Mouse (Mus musculus) liver, adult 2 months (tissue): ENCODE data around the gene Gpatch11. TPM values are rescaled to one million over a fixed set of nuclear protein-coding genes. Genes with fewer than 3 reads are reported as not detected.

Source experiments
- DNase-seq: peaks from one replicate; pipeline ENCODE4 v3.0.0-alpha.2; 2011; ENCODE audit warnings: low read depth, low spot score; ENCODE audit errors: extremely low read depth
- H3K27ac ChIP-seq: fragments of 200-500 bp; replicated peaks from 2 replicates; pipeline ENCODE4 v1.5.1; 2012; ENCODE audit warnings: low read depth, mild to moderate bottlenecking, control low read depth, inconsistent platforms, low read length; ENCODE audit not compliant: insufficient read depth
- H3K27me3 ChIP-seq: fragments of 200-500 bp; 2 replicates; pipeline ENCODE4 v1.6.1; 2012; ENCODE audit warnings: mild to moderate bottlenecking, moderate library complexity, low read length, inconsistent platforms; ENCODE audit not compliant: control insufficient read depth, insufficient read depth
- H3K36me3 ChIP-seq: fragments of 200-500 bp; 2 replicates; pipeline ENCODE4 v1.6.1; 2012; ENCODE audit warnings: low read length, inconsistent platforms; ENCODE audit not compliant: control insufficient read depth, insufficient read depth
- H3K4me1 ChIP-seq: fragments of 200-500 bp; 2 replicates; pipeline ENCODE4 v1.6.1; 2011; ENCODE audit warnings: low read length; ENCODE audit not compliant: control insufficient read depth, insufficient read depth
- H3K4me3 ChIP-seq: fragments of 200-500 bp; 2 replicates; pipeline ENCODE4 v1.5.1; 2011; ENCODE audit warnings: low read depth, mild to moderate bottlenecking, control low read depth, low read length, moderate library complexity; ENCODE audit not compliant: insufficient read depth
- H3K79me2 ChIP-seq: fragments of 200-500 bp; 2 replicates; pipeline ENCODE4 v1.6.1; 2012; ENCODE audit warnings: inconsistent platforms, mild to moderate bottlenecking, low read length, moderate library complexity; ENCODE audit not compliant: control insufficient read depth, insufficient read depth
- H3K9ac ChIP-seq: fragments of 200-500 bp; 2 replicates; pipeline ENCODE4 v1.6.1; 2012; ENCODE audit warnings: low read depth, mild to moderate bottlenecking, control low read depth, inconsistent platforms, low read length
- CTCF ChIP-seq: fragments of 200-500 bp; IDR thresholded peaks from 2 replicates; pipeline ENCODE4 v1.5.1; 2011; ENCODE audit warnings: low read depth, low read length, control low read depth
- POLR2A ChIP-seq: fragments of 200-500 bp; IDR thresholded peaks from 2 replicates; pipeline ENCODE4 v1.6.1; 2011; ENCODE audit warnings: low read length, control low read depth; ENCODE audit not compliant: insufficient read depth; ENCODE audit errors: extremely low read depth
- WGBS: fragments of 180-500 bp; shearing (Covaris S2); methylation state at CpG from one replicate; pipeline ENCODE4 v1.1.7; 2018; 5-methylcytosine and 5-hydroxymethylcytosine counted together
- polyA plus RNA-seq: library from polyadenylated mRNA; depleted of rRNA; stranded (reverse); fragments of >200 nt; gene quantifications from 2 replicates; pipeline ENCODE4 v1.2.3, GENCODE M21; 2012; rRNA removed
- total RNA-seq: library from RNA; depleted of rRNA; stranded (reverse); fragments of >200 nt; gene quantifications from 2 replicates; pipeline ENCODE4 v1.2.3, GENCODE M21; 2014; rRNA removed

Gene Gpatch11
- total and polyA plus RNA-seq, 2 experiments, result 4.9 to 7.9 TPM

DNA sequence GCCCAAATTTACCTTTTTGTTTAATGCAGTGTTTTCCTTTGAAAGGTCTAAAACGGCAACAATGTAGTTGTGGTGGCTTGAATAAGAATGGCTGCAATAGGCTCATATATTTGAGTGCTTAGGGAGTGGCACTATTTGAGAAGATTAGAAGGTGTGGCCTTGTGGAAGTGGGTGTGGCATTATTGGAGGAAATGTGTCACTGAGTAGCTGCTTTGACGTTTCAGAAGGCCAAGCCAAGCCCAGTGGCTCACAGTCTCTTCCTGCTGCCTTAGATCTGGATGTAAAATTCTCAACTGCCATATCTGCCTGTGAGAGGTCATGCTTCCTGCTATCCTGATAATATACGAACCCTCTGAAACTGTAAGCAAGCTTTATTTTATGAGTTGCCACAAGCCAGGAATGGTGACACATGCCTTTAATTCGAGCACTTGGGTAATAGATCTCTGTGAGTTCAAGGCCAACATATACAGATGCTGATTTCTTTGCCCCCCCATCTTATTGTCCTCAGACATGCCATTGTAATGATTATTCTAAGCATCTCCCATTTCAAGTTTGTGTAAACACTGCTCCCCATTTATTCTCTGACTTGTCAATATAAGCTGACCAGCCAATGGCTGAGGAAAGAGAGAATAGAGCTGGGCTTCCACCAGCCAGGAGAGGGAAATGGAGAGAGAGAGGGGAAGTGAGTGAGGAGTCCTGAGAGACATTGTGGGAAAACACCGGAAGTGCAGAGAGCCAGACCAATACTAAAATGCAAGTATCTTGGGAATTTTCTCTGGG, 50.1 kb downstream of the Gpatch11 start:
- 82% methylated on average over 5 of the region's 5 CpGs for WGBS
- Histone ChIP-seq H3K4me1 (peaks cover 7% of the 10 kb centered on the region), H3K79me2 (peaks cover 8% of the 10 kb centered on the region; the same call in 1 of the 2 replicates), H3K27me3 (no peaks in the 10 kb centered on the region), H3K9ac (no peak overlapping the region), H3K36me3 (no peaks in the 10 kb centered on the region), H3K27ac (no peak overlapping the region), H3K4me3 (no peak overlapping the region)
- no peak for DNase-seq
- TF ChIP-seq POLR2A (no peak), CTCF (no peak)

DNA sequence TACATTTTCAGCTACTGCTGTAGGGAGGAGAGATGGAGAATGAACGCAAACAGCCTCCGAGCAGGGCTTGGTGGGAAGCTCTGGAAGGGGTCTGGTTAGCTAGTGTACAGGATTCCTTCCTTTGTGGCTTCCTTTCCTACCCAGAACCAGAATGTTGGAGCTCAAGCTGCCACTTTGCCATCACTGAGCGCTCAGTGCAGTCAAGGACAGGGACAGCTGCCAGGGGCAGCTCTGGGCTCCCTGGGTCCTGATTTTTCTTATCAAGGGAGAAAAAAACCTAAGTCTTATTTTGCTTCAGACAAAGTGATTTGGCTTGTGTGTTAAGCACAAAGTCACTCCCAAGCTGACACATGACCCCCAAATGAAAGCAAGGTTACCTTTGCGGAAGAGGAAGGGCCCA, 53.2 kb downstream of the Gpatch11 start:
- Histone ChIP-seq H3K4me1 (no peaks in the 10 kb centered on the region), H3K79me2 (no peaks in the 10 kb centered on the region), H3K9ac (no peak overlapping the region), H3K4me3 (no peak overlapping the region), H3K27ac (no peak overlapping the region), H3K36me3 (no peaks in the 10 kb centered on the region), H3K27me3 (no peaks in the 10 kb centered on the region)
- WGBS, result 84% methylated on average over 4 of the region's 4 CpGs
- TF ChIP-seq CTCF (no peak), POLR2A (no peak)
- DNase-seq, result no peak

DNA sequence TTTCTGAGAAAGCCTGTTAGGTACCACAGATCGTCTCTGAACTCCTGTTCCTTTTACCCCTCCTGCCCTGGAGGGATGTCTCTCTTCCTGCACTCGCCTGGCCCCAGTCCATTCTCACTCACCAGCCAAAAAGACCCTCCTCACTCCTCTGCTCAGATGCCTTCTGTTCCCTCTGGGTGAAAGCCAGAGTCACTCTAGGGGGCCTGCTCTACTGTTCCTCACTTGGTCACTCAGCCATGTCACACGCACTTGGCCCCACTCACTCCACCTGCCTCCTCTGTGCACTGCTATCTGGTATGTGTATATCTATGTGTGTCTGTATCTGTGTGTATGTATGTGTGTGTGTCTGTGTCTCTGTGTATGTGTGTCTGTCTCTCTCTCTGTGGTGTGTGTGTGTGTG, 53.8 kb downstream of the Gpatch11 start:
- no peaks in the 10 kb centered on the region for H3K79me2 ChIP-seq
- H3K36me3 ChIP-seq, result no peaks in the 10 kb centered on the region
- H3K4me1 ChIP-seq, result no peaks in the 10 kb centered on the region
- WGBS, result 70% methylated on average over 3 of the region's 3 CpGs
- no peak overlapping the region for H3K4me3 ChIP-seq
- no peaks in the 10 kb centered on the region for H3K27me3 ChIP-seq
- H3K27ac ChIP-seq, result no peak overlapping the region
- no peak for DNase-seq
- TF ChIP-seq CTCF, result no peak
- TF ChIP-seq POLR2A, result no peak
- H3K9ac ChIP-seq, result no peak overlapping the region

DNA sequence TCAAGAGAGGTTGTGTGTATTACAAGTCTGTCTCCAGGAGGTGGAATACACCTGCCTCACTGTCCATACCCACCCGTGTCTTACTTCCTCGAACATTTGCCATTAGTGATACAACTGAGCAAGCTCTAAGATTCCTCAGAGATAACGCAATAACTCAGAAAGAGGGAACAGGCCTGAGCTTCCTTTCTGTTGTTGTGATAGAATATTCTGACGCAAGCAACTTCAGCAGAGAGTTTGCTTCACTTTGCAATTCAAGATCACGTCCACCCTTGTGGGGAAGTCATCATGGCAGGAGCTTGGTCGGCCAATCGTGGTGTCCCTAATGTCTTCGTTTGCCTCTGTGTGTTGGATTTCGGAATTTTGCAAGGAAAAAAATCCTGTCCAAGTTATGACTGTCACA, 55.7 kb downstream of the Gpatch11 start:
- no peaks in the 10 kb centered on the region for H3K27me3 ChIP-seq
- no peaks in the 10 kb centered on the region for H3K4me1 ChIP-seq
- whole genome bisulfite sequencing, result 77% methylated on average over 9 of the region's 9 CpGs
- H3K27ac ChIP-seq, result no peak overlapping the region
- no peaks in the 10 kb centered on the region for H3K36me3 ChIP-seq
- no peaks in the 10 kb centered on the region for H3K79me2 ChIP-seq
- TF ChIP-seq POLR2A (no peak), CTCF (no peak)
- H3K4me3 ChIP-seq, result no peak overlapping the region
- DNase-seq, result peak; percentile 22
- H3K9ac ChIP-seq, result no peak overlapping the region

DNA sequence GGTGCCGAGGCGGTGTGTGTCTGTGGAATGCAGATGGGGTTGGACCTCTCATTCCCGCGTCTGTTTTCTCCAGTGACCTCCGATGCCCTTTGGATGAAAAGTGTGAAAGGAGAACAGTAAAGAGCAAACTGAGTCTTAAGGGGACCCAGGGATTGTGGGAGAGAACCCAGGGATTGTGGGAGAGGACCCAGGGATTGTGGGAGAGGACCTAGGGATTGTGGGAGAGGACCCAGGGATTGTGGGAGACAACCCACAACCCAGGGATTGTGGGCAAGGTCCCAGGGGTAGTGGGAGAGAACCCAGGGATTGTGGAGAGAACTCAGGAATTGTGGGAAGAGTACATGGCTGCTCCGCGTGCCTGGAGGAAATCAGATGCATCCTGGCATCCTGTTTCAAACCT, 59.6 kb downstream of the Gpatch11 start:
- H3K4me1 ChIP-seq, result no peaks in the 10 kb centered on the region
- no peak for DNase-seq
- no peak overlapping the region for H3K27ac ChIP-seq
- H3K27me3 ChIP-seq, result no peaks in the 10 kb centered on the region
- no peaks in the 10 kb centered on the region for H3K36me3 ChIP-seq
- TF ChIP-seq CTCF (no peak), POLR2A (no peak)
- H3K9ac ChIP-seq, result no peak overlapping the region
- H3K4me3 ChIP-seq, result no peak overlapping the region
- 68% methylated on average over 7 of the region's 7 CpGs for WGBS
- no peaks in the 10 kb centered on the region for H3K79me2 ChIP-seq

DNA sequence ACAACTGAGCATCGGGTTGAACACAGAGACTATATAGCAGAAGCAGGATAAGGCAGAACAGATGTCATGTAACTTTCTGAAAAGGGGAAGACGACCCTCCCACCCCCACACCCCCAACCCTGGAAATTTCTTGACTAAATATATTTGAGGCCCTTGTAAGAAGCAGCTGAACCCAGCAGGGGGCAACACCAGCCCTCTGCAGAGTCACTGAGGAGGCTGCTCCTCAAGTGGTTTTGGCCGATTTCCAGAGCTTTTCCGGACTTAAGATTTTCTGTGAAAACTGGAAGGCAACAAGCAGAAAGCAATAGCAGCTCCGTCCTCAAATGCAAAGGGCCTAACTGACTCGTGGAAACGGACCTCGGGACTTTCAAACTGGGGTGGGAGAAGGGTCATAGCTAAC, 60.0 kb downstream of the Gpatch11 start:
- DNase-seq, result peak; percentile 43
- Histone ChIP-seq H3K4me1 (no peaks in the 10 kb centered on the region), H3K36me3 (no peaks in the 10 kb centered on the region), H3K79me2 (no peaks in the 10 kb centered on the region), H3K27ac (no peak overlapping the region), H3K4me3 (no peak overlapping the region), H3K9ac (no peak overlapping the region), H3K27me3 (no peaks in the 10 kb centered on the region)
- TF ChIP-seq CTCF (peak; percentile 66), POLR2A (no peak)
- 30% methylated on average over 8 of the region's 8 CpGs for WGBS

Other genes with a start within 250 kb of the Gpatch11 start
- 7.1 and 8.8 TPM in 2 replicates for gene Strn, start 98.4 kb upstream of the Gpatch11 start, total RNA-seq
- gene Strn, start 98.4 kb upstream of the Gpatch11 start, polyA plus RNA-seq, result 2.7 and 2.8 TPM in 2 replicates
- gene Heatr5b, start 203 bp upstream of the Gpatch11 start, total RNA-seq, result 8.3 and 10.0 TPM in 2 replicates
- gene Heatr5b, start 203 bp upstream of the Gpatch11 start, polyA plus RNA-seq, result 7.5 and 8.9 TPM in 2 replicates
- 11.1 and 15.3 TPM in 2 replicates for gene Eif2ak2, start 47.0 kb downstream of the Gpatch11 start, total RNA-seq
- gene Eif2ak2, start 47.0 kb downstream of the Gpatch11 start, polyA plus RNA-seq, result 2.3 and 2.5 TPM in 2 replicates
- gene Sult6b1, start 71.4 kb downstream of the Gpatch11 start, total RNA-seq, result not detected in 2 replicates
- gene Sult6b1, start 71.4 kb downstream of the Gpatch11 start, polyA plus RNA-seq, result not detected in 2 replicates
- 18.4 and 29.2 TPM in 2 replicates for gene Cebpzos, start 80.9 kb downstream of the Gpatch11 start, total RNA-seq
- gene Cebpzos, start 80.9 kb downstream of the Gpatch11 start, polyA plus RNA-seq, result 9.6 and 11.0 TPM in 2 replicates
- gene Cebpz, start 101.5 kb downstream of the Gpatch11 start, total RNA-seq, result 17.7 and 19.0 TPM in 2 replicates
- gene Cebpz, start 101.5 kb downstream of the Gpatch11 start, polyA plus RNA-seq, result 3.2 and 4.4 TPM in 2 replicates
- gene Ndufaf7, start 101.6 kb downstream of the Gpatch11 start, total RNA-seq, result 14.6 and 17.3 TPM in 2 replicates
- 5.5 and 5.7 TPM in 2 replicates for gene Ndufaf7, start 101.6 kb downstream of the Gpatch11 start, polyA plus RNA-seq
- 191 and 211 TPM in 2 replicates for gene Prkd3, start 185.2 kb downstream of the Gpatch11 start, total RNA-seq
- gene Prkd3, start 185.2 kb downstream of the Gpatch11 start, polyA plus RNA-seq, result 71.8 and 79.6 TPM in 2 replicates
- gene Qpct, start 216.3 kb downstream of the Gpatch11 start, total RNA-seq, result 17.6 and 26.6 TPM in 2 replicates
- gene Qpct, start 216.3 kb downstream of the Gpatch11 start, polyA plus RNA-seq, result 9.8 and 12.1 TPM in 2 replicates